Mouse (Mus musculus): ENCODE results near the gene Mospd1. TPM values are rescaled to one million over a fixed set of nuclear protein-coding genes. Genes with fewer than 3 reads are reported as not detected.

Gene Mospd1
- 31.7 and 41.3 TPM in 2 replicates for polyA plus RNA-seq (2014; fragmentation: Nextera tagmentation; extraction: Ambion mirVana)

- peak within 1 kb of the TSS; percentile 53 for H3K4me2 ChIP-seq (ENCODE audit: low read length)
- ATAC-seq (replicated peaks; ENCODE audit: low FRiP score, low TSS enrichment, low read depth) (peak; percentile 98), DNase-seq (ENCODE audit: low spot score) (peak; percentile 87)
- 5% methylated on average over 11 of the region's 15 CpGs for WGBS
- no peaks in the 10 kb centered on the region for H3K4me1 ChIP-seq (replicated peaks; ENCODE audit: control insufficient read depth, insufficient read depth, low read length)
- H3K27me3 ChIP-seq (replicated peaks; ENCODE audit: control insufficient read depth, insufficient read depth, low read length) = no peaks in the 10 kb centered on the region
- H3K4me3 ChIP-seq (ENCODE audit: low read depth, low read length) = peak within 1 kb of the TSS; percentile 51
- peak within 1 kb of the TSS; percentile 70 for H3K27ac ChIP-seq (ENCODE audit: low read depth)
- no peaks in the 10 kb centered on the region for H3K9me3 ChIP-seq (ENCODE audit: control insufficient read depth, low read length)
- H3K9ac ChIP-seq (ENCODE audit: low read length) = peak within 1 kb of the TSS; percentile 69
- no peaks in the 10 kb centered on the region for H3K36me3 ChIP-seq (ENCODE audit: control insufficient read depth, insufficient read depth, low read length)
Observed at GRCm38 (mm10) chrX:53370366-53370740, at the start of gene Mospd1. TSS of gene Mospd1 (minus strand) at chrX:53370502.

GRCm38 (mm10) chrX:53386362-53386761 is 16.1 kb upstream of the Mospd1 start:
- no peak overlapping the region for H3K9ac ChIP-seq (ENCODE audit: low read length)
- H3K27ac ChIP-seq (ENCODE audit: low read depth) = no peak overlapping the region
- no peaks in the 10 kb centered on the region for H3K27me3 ChIP-seq (replicated peaks; ENCODE audit: control insufficient read depth, insufficient read depth, low read length)
- H3K36me3 ChIP-seq (ENCODE audit: control insufficient read depth, insufficient read depth, low read length) = no peaks in the 10 kb centered on the region
- H3K9me3 ChIP-seq (ENCODE audit: control insufficient read depth, low read length) = no peaks in the 10 kb centered on the region
- DNase-seq (ENCODE audit: low spot score) = no peak
- no peak for ATAC-seq (replicated peaks; ENCODE audit: low FRiP score, low TSS enrichment, low read depth)
- H3K4me1 ChIP-seq (replicated peaks; ENCODE audit: control insufficient read depth, insufficient read depth, low read length) = no peaks in the 10 kb centered on the region
- WGBS = 61% methylated on average over 3 of the region's 3 CpGs
- no peak overlapping the region for H3K4me3 ChIP-seq (ENCODE audit: low read depth, low read length)
- H3K4me2 ChIP-seq (ENCODE audit: low read length) = no peak overlapping the region

GRCm38 (mm10) chrX:53383122-53383521 is 12.8 kb upstream of the Mospd1 start:
- H3K4me2 ChIP-seq (ENCODE audit: low read length) = no peak overlapping the region
- H3K4me1 ChIP-seq (replicated peaks; ENCODE audit: control insufficient read depth, insufficient read depth, low read length) = no peaks in the 10 kb centered on the region
- H3K36me3 ChIP-seq (ENCODE audit: control insufficient read depth, insufficient read depth, low read length) = no peaks in the 10 kb centered on the region
- H3K27me3 ChIP-seq (replicated peaks; ENCODE audit: control insufficient read depth, insufficient read depth, low read length) = no peaks in the 10 kb centered on the region
- 26% methylated on average over 3 of the region's 3 CpGs for WGBS
- H3K27ac ChIP-seq (ENCODE audit: low read depth) = no peak overlapping the region
- H3K9ac ChIP-seq (ENCODE audit: low read length) = no peak overlapping the region
- no peak overlapping the region for H3K4me3 ChIP-seq (ENCODE audit: low read depth, low read length)
- DNase-seq (ENCODE audit: low spot score) (no peak), ATAC-seq (replicated peaks; ENCODE audit: low FRiP score, low TSS enrichment, low read depth) (no peak)
- H3K9me3 ChIP-seq (ENCODE audit: control insufficient read depth, low read length) = no peaks in the 10 kb centered on the region

GRCm38 (mm10) chrX:53369534-53370365 is 552 bp downstream of the Mospd1 start:
- DNase-seq (ENCODE audit: low spot score) = peak; percentile 57
- Histone ChIP-seq H3K27ac (ENCODE audit: low read depth) (peak overlapping the region; percentile 70), H3K36me3 (ENCODE audit: control insufficient read depth, insufficient read depth, low read length) (no peaks in the 10 kb centered on the region), H3K4me3 (ENCODE audit: low read depth, low read length) (peak overlapping the region; percentile 51), H3K27me3 (replicated peaks; ENCODE audit: control insufficient read depth, insufficient read depth, low read length) (no peaks in the 10 kb centered on the region), H3K4me1 (replicated peaks; ENCODE audit: control insufficient read depth, insufficient read depth, low read length) (no peaks in the 10 kb centered on the region), H3K9ac (ENCODE audit: low read length) (peak overlapping the region; percentile 69), H3K4me2 (ENCODE audit: low read length) (peak overlapping the region; percentile 53), H3K9me3 (ENCODE audit: control insufficient read depth, low read length) (no peaks in the 10 kb centered on the region)
- peak; percentile 86 for ATAC-seq (replicated peaks; ENCODE audit: low FRiP score, low TSS enrichment, low read depth)
- 24% methylated on average over 25 of the region's 25 CpGs for WGBS

GRCm38 (mm10) chrX:53364668-53365383 is 5.5 kb downstream of the Mospd1 start:
- Histone ChIP-seq H3K4me1 (replicated peaks; ENCODE audit: control insufficient read depth, insufficient read depth, low read length) (no peaks in the 10 kb centered on the region), H3K9me3 (ENCODE audit: control insufficient read depth, low read length) (no peaks in the 10 kb centered on the region), H3K36me3 (ENCODE audit: control insufficient read depth, insufficient read depth, low read length) (no peaks in the 10 kb centered on the region), H3K27me3 (replicated peaks; ENCODE audit: control insufficient read depth, insufficient read depth, low read length) (no peaks in the 10 kb centered on the region), H3K9ac (ENCODE audit: low read length) (no peak overlapping the region), H3K27ac (ENCODE audit: low read depth) (no peak overlapping the region), H3K4me2 (ENCODE audit: low read length) (no peak overlapping the region), H3K4me3 (ENCODE audit: low read depth, low read length) (no peak overlapping the region)
- WGBS = 80% methylated on average over 7 of the region's 7 CpGs
- DNase-seq (ENCODE audit: low spot score) (no peak), ATAC-seq (replicated peaks; ENCODE audit: low FRiP score, low TSS enrichment, low read depth) (no peak)

- WGBS = 87% methylated on average over 4 of the region's 4 CpGs
- ATAC-seq (replicated peaks; ENCODE audit: low FRiP score, low TSS enrichment, low read depth) = no peak
Observed at GRCm38 (mm10) chrX:53348374-53348773, 21.9 kb downstream of the Mospd1 start.

GRCm38 (mm10) chrX:53341531-53341930 is 28.8 kb downstream of the Mospd1 start:
- Histone ChIP-seq H3K4me1 (replicated peaks; ENCODE audit: control insufficient read depth, insufficient read depth, low read length) (no peaks in the 10 kb centered on the region), H3K4me3 (ENCODE audit: low read depth, low read length) (no peak overlapping the region), H3K4me2 (ENCODE audit: low read length) (no peak overlapping the region), H3K36me3 (ENCODE audit: control insufficient read depth, insufficient read depth, low read length) (0 out of 2 replicates have a peak, but pooled peaks cover under 1% of the 10 kb centered on the region), H3K27me3 (replicated peaks; ENCODE audit: control insufficient read depth, insufficient read depth, low read length) (no peaks in the 10 kb centered on the region), H3K9me3 (ENCODE audit: control insufficient read depth, low read length) (no peaks in the 10 kb centered on the region), H3K9ac (ENCODE audit: low read length) (no peak overlapping the region), H3K27ac (ENCODE audit: low read depth) (no peak overlapping the region)
- no peak for ATAC-seq (replicated peaks; ENCODE audit: low FRiP score, low TSS enrichment, low read depth)
- DNase-seq (ENCODE audit: low spot score) = peak; percentile 79
- 57% methylated on average over 2 of the region's 2 CpGs for WGBS

More at GRCm38 (mm10) chrX:53348374-53348773, 21.9 kb downstream of the Mospd1 start:
- Histone ChIP-seq H3K36me3 (ENCODE audit: control insufficient read depth, insufficient read depth, low read length) (peaks cover 24% of the 10 kb centered on the region), H3K27me3 (replicated peaks; ENCODE audit: control insufficient read depth, insufficient read depth, low read length) (no peaks in the 10 kb centered on the region), H3K4me1 (replicated peaks; ENCODE audit: control insufficient read depth, insufficient read depth, low read length) (no peaks in the 10 kb centered on the region), H3K4me2 (ENCODE audit: low read length) (no peak overlapping the region), H3K4me3 (ENCODE audit: low read depth, low read length) (no peak overlapping the region), H3K9ac (ENCODE audit: low read length) (no peak overlapping the region), H3K27ac (ENCODE audit: low read depth) (no peak overlapping the region), H3K9me3 (ENCODE audit: control insufficient read depth, low read length) (no peaks in the 10 kb centered on the region)
- DNase-seq (ENCODE audit: low spot score) = no peak

GRCm38 (mm10) chrX:53337355-53337754 is 32.9 kb downstream of the Mospd1 start:
- ATAC-seq (replicated peaks; ENCODE audit: low FRiP score, low TSS enrichment, low read depth) (no peak), DNase-seq (ENCODE audit: low spot score) (no peak)
- Histone ChIP-seq H3K4me2 (ENCODE audit: low read length) (no peak overlapping the region), H3K27ac (ENCODE audit: low read depth) (no peak overlapping the region), H3K4me1 (replicated peaks; ENCODE audit: control insufficient read depth, insufficient read depth, low read length) (no peaks in the 10 kb centered on the region), H3K36me3 (ENCODE audit: control insufficient read depth, insufficient read depth, low read length) (no peaks in the 10 kb centered on the region), H3K4me3 (ENCODE audit: low read depth, low read length) (no peak overlapping the region), H3K9me3 (ENCODE audit: control insufficient read depth, low read length) (no peaks in the 10 kb centered on the region), H3K9ac (ENCODE audit: low read length) (no peak overlapping the region), H3K27me3 (replicated peaks; ENCODE audit: control insufficient read depth, insufficient read depth, low read length) (no peaks in the 10 kb centered on the region)
